Mouse (Mus musculus) gonadal fat pad, adult 2 months (tissue): ENCODE measurements at regions not wholly inside any gene's neighbourhood (a gene's known extent, or its start where the extent isn't known, plus 50 kb on each side); places are given as distances from the start of the nearest gene placed in this dataset.

Experiments used
- DNase-seq: peaks from one replicate; pipeline ENCODE4 v3.0.0-alpha.2; 2012; ENCODE audit warnings: low read depth

DNA sequence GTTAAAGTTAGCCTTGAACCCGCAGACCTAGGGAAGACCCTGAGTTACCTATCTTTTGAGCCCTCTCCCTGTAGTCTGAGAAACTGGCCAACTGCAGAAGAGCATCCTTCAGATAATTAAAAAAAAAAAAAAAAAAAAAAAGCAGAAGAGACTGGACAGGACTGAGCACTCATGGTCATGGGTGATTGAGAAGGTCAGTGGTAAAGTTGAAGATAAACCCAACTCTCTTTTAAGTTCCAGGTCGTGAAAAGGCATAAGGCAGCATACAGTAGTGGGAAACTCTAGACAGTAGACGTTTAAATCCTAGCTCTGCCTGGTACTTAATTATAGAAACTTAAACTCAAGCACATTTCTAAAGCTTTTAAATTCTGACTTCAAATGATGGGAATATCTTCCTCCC lies 84.6 kb upstream of the Rreb1 start:
- no peak for DNase-seq

DNA sequence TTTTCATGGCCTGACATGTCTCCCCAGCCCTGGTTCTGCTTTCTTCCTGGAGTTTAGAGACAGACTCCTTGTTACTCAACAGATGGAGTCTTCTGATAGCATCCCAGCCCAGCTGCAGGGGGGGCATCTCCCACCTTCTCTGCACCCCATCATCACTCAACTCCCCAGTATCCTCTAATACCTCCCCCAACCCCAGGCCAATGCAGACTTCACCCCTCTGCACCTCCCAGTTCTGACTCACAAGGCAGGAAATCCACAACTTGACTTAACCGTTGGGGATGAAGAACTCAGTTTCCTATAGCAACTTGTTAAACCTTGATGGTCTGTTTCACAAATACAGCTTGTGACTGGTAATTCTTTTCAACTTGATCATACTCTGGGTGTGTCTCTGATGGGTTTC lies 73.7 kb upstream of the Rreb1 start:
- DNase-seq: no peak

DNA sequence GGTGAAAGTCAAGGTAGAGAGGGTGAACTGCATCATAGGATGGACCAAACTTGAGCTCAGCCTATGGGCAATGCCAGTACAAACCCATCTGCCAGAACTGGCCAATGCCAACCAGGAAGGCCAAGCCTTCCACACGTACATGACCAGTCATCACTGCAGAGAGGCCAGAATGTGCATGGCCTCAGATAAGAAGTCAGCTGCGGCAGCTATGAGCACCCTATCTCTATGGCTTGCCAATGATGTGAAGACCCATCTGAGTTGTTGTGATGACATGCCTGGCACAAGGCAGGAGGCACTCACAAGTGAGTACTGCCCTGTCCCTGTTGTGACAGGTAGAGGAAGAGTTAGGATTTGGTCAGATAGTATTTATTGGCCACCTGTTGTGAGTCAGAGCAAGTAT lies 72.7 kb upstream of the Rreb1 start:
- no peak for DNase-seq

DNA sequence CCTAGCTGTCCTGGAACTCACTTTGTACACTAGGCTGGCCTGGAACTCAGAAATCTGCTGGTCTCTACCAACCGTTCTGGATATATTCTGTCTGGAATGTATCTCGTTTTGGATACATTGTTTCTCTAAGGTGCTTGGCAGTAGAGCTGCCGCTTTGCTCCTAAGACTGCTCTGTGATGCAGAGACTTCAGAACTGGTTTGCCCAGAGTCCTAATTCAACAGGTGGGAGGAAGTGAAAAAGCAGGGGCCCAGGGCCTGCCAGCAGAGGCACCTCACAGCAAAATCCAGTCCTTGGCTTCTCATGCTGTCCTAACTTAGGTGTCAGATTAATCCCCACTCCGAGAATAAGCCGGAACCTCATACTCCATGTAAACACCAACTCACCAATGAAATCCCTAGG lies 67.3 kb upstream of the Rreb1 start:
- no peak for DNase-seq

DNA sequence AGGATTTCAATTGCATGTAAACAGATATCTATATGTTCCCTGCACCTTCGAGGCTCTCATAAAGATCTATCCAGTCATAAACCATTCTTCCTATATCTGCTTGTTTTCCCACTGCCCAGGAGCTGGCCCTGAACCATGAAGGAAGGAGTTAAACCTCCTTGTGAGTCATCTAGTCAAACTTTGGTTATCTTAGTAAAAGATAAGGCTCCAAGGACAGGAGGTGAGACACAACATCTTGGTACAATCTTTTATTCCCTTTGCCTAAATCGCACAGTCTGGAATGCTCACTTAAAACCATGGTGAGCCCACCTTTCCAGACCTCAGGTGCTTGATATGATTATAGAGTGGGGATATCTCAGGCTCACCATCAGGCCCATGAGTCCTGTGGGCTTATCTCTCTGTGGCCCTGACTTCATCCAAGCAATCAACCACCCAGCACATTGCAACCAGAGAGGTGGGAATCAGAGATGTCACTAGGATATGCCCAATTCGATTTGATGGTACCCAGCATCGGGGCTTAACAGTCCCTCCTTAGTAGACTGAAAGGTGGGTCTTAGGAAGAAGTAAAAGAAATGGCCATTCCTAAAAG lies 65.2 kb upstream of the Rreb1 start:
- DNase-seq: no peak

DNA sequence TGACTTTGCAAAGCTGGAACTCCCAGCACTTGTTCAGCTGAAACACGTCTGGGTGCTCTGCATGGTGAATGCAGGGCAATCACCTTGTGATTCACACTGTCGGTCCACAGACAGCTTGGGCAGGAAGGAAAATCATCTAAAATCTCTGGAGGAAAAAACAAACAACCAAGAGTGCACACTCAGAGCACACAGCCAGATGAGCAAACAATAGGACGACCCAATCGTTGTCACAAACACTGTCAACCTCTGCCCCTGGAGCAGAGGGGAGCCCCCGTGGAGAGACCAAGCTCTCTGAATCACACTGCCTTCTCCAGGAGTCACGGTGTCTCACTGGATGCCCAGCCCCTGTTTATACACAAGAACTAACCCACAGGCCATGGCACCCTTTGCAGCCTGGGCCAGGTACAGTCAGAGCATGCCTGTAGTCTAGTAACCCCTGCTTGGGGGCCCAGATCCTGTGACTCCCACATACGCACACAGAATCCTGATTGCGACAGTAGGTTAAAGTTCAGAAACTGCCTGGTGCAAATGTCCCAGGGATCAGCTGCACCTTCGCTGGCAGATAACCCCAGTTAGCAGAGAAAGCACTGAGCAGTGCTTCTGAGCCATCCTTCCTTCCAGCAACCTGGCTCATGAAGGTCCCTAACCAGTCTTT lies 63.0 kb upstream of the Rreb1 start:
- DNase-seq: peak; percentile 98

DNA sequence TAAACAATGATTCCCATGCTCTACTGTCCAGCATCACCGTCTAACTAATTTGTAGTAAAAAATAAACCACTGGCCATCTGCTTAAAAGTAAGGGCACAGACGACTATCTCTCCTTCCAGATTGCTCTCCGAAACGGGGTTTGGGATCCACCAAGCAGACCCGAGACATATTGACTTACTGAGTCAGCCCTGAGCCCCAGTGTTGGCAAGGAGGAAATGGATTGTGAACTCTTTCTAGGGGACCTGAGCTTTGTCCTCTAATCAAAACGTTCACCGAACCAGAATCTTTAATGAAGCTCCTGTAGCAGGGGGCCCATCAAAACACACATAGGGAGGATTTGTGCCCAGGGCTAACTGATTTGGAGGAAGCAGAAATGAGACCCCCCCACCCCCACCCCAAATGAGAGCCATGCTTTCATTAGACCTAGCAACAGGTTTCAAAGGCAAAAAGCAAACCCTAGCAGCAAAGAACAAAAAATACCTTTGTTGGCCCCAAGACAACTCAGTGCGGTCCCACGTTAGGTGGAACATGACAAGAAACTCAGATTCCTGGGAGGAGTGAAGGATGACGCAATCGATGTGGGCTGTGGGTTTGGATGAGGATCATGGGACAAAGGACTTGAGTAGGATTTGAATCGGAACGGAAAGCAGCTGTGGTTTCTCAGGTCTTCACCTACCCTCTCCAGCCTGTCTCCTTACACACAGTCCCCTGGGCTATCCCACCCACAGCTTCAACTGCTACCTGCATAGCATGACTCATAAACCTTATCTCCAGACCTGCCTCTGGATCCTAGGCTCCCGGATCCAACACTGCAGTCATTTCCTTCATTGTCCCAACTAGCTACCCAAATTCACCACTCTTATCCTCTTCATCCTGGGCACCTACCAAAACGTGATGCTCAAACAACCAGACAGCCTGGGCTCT lies 62.2 kb upstream of the Rreb1 start:
- peak; percentile 97 for DNase-seq

DNA sequence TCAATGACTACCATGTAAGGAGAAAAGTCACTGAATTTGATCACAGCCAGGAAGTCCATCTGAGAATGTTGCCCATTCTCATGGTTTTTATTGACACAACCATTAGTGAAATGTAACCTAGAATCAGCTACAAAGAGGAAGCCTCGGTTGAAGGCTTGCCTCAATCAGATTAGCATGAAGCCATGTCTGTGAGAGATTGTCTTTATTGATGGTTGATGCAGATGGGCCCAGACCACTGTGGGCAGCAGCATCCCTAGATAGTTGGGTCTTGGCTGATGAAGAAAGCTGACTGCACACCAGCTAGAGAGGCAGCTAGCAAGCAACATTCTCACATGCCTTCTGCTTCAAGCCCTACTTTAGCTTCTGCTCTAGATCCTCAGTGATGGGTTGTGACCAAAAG lies 60.4 kb upstream of the Rreb1 start:
- no peak for DNase-seq

DNA sequence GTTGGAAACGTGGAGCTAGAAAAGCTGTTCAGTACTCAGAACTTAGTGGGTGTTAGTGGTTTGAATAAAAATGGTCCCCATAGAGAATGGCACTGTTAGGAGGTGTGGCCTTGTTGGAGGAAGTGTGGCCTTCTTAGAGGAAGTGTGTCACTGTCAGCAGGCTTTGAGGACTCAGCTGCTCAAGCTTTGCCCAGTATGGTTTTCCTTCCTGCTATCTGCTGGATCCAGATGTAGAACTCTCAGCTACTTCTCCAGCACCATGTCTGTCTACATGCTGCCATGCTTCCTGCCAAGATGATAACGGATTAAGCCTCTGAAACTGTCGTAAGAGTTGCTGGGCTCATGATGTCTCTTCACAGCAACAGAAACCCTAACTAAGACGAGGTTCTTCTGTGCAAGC lies 59.8 kb upstream of the Rreb1 start:
- no peak for DNase-seq
